Mouse (Mus musculus) kidney, adult 2 months (tissue): ENCODE data around the gene Slc35e3. TPM values are rescaled to one million over a fixed set of nuclear protein-coding genes. Genes with fewer than 3 reads are reported as not detected.

Experiments used
- DNase-seq: peaks from one replicate; pipeline ENCODE4 v3.0.0; 2021
- H3K27ac ChIP-seq: fragments of 200-500 bp; 2 replicates; pipeline ENCODE4 v1.5.1; 2012; ENCODE audit warnings: low read depth, low read length, control low read depth, inconsistent platforms; ENCODE audit not compliant: insufficient read depth
- H3K27me3 ChIP-seq: fragments of 200-500 bp; replicated peaks from 2 replicates; pipeline ENCODE4 v1.6.1; 2012; ENCODE audit warnings: mild to moderate bottlenecking, moderate library complexity, low read length, inconsistent platforms; ENCODE audit not compliant: control insufficient read depth, insufficient read depth
- H3K36me3 ChIP-seq: fragments of 200-500 bp; 2 replicates; pipeline ENCODE4 v1.6.1; 2012; ENCODE audit warnings: mild to moderate bottlenecking, moderate library complexity, low read length, inconsistent platforms; ENCODE audit not compliant: control insufficient read depth, insufficient read depth
- H3K4me1 ChIP-seq: fragments of 200-500 bp; 2 replicates; pipeline ENCODE4 v1.6.1; 2011; ENCODE audit warnings: low read length; ENCODE audit not compliant: control insufficient read depth, insufficient read depth
- H3K4me3 ChIP-seq: fragments of 200-500 bp; 2 replicates; pipeline ENCODE4 v1.5.1; 2011; ENCODE audit warnings: mild to moderate bottlenecking, low read depth, low read length, control low read depth; ENCODE audit not compliant: insufficient read depth
- CTCF ChIP-seq: fragments of 200-500 bp; conservative IDR thresholded peaks from 2 replicates; pipeline ENCODE4 v1.5.1; 2011; ENCODE audit warnings: low read depth, mild to moderate bottlenecking, control low read depth, low read length, moderate library complexity, mixed read lengths; ENCODE audit not compliant: insufficient read depth, insufficient read length
- POLR2A ChIP-seq: fragments of 200-500 bp; IDR thresholded peaks from one replicate; pipeline ENCODE4 v1.6.1; 2011; ENCODE audit warnings: low read depth, low read length, control low read depth
- WGBS: fragments of 180-500 bp; shearing (Covaris S2); methylation state at CpG from one replicate; pipeline ENCODE4 v1.1.7; 2018; 5-methylcytosine and 5-hydroxymethylcytosine counted together
- polyA plus RNA-seq: library from polyadenylated mRNA; depleted of rRNA; stranded (reverse); fragments of >200 nt; gene quantifications from 2 replicates; pipeline ENCODE4 v1.2.3, GENCODE M21; 2012

Slc35e3 gene
- polyA plus RNA-seq, 1 experiment = 37.1 TPM

DNA sequence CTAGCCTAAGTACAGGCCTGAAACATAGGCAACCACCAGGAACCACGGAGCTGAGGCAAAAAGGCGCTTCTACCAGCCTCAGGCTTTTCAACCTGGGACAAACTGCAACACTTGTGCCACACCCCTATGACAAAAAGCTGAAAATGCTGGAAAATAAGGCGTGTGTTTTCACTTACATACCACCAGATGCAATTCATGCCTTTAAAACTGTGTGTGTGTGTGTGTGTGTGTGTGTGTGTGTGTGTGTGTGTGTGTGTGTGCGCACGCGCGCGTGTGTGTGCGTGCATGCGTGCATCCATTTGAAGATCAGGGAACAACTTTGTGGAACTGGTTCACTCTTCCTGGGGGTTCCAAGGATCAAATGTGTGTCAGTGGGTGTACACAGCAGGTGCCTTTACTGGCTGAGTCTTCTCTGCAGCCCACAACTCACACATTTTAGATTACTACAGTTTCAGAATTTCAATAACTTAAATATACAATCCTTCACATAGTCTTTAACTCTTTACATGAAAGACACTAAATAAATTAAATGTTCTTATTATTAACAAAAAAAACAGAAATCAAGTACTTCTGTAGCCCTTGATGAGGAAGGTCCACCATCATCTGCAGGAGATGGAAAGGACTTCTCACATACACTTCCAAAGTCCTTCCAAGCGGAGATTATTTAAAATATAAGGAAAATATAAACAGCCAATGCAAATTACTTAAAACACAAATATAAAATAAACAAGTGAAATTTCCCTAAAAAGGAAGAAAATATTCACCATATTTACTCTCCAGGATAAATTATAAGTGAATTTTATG lies 56.7 kb downstream of the Slc35e3 start:
- Histone ChIP-seq H3K4me3 (no peak overlapping the region), H3K4me1 (no peaks in the 10 kb centered on the region), H3K27me3 (no peaks in the 10 kb centered on the region), H3K27ac (no peak overlapping the region), H3K36me3 (peaks cover 17% of the 10 kb centered on the region)
- TF ChIP-seq CTCF (no peak), POLR2A (no peak)
- DNase-seq = no peak
- 96% methylated on average over 11 of the region's 11 CpGs for WGBS

DNA sequence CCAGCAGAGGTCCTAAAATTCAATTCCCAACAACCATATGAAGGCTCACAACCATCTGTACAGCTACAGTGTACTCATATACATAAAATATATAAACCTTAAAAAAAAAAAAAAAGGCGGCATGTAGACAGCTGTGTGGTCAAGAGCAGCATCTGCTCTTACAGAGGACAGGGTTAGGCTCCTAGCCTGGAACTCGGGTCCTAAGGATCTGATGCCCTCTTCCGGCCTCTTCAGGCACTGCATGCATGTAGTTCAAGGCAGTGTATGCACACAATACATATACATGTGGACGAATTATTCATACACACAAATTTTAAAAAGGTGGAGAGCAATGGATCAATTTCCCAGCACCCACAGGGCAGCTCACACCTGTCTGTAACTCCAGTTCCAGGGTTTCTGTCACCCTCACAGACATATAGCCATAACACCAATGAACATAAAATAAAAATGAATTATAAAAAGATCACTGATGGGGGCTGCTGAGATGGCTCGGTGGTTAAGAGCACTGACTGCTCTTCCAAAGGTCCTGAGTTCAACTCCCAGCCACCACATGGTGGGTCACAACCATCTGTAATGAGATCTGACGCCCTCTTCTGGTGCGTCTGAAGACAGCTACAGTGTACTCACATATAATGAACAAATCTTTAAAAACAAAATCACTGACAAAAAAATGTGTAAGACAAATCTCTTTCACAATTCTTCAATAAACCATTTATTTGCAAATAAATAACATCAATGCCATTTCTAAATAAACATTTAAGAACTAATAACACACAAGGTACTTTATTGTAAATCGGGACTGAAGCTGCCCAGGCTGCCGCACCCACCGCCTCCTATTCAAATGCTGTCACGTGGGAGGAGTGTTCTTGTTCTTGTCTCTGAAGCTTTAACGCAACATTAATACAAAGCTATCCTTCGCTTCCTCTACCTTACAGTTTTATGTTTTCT lies 57.7 kb downstream of the Slc35e3 start:
- Histone ChIP-seq H3K4me3 (no peak overlapping the region), H3K27ac (no peak overlapping the region), H3K36me3 (peaks cover 14% of the 10 kb centered on the region), H3K27me3 (no peaks in the 10 kb centered on the region), H3K4me1 (no peaks in the 10 kb centered on the region)
- WGBS = 81% methylated on average over 13 of the region's 13 CpGs
- peak; percentile 53; the same call in 1 of the 2 replicates for TF ChIP-seq CTCF
- no peak for TF ChIP-seq POLR2A
- peak; percentile 37 for DNase-seq

DNA sequence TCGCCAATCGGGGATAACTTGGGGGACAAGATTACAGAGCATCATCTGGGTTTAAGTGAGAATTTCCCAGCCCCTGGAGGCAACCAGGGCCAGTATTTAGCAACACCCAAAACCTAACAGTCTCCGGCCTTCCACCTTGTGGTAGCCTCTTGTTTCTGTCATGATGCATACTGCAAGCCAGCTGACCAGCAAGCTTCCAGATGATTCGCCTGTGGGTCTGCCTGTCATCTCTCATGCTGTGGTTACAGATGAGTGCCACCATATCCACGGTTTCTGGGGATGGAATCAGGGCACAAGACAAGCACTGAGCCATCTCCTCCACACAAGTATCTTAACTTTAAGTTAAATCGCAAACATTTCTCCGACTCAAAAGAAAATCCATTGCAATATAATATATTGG lies 58.6 kb downstream of the Slc35e3 start:
- Histone ChIP-seq H3K27ac (no peak overlapping the region), H3K27me3 (no peaks in the 10 kb centered on the region), H3K4me1 (no peaks in the 10 kb centered on the region), H3K4me3 (no peak overlapping the region), H3K36me3 (peaks cover 12% of the 10 kb centered on the region)
- TF ChIP-seq POLR2A = no peak
- no peak for DNase-seq
- WGBS = 85% methylated on average over 7 of the region's 7 CpGs

DNA sequence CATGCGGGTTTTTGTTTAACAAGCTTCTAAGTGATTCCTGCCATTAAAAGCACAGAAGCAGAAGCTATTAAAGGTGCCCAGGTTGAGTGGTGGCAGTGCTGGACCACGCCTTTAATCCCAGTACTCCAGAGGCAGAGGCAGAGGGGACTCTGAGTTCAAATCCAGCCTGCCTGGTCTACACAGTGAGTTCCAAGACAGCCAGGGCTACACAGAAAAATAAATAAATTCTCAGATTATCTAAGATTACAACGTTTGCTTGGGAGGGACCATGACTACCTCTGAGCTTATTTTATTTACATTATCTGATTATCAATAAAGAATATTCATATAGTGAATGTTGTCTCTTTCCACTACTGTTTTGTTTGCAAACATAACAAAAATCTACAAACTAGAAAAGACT lies 59.1 kb downstream of the Slc35e3 start:
- H3K27ac ChIP-seq = no peak overlapping the region
- peaks cover 12% of the 10 kb centered on the region for H3K36me3 ChIP-seq
- no peaks in the 10 kb centered on the region for H3K27me3 ChIP-seq
- H3K4me1 ChIP-seq = no peaks in the 10 kb centered on the region
- H3K4me3 ChIP-seq = no peak overlapping the region
- no peak for DNase-seq
- 68% methylated on average over 3 of the region's 3 CpGs for WGBS
- TF ChIP-seq POLR2A (no peak), CTCF (no peak)

DNA sequence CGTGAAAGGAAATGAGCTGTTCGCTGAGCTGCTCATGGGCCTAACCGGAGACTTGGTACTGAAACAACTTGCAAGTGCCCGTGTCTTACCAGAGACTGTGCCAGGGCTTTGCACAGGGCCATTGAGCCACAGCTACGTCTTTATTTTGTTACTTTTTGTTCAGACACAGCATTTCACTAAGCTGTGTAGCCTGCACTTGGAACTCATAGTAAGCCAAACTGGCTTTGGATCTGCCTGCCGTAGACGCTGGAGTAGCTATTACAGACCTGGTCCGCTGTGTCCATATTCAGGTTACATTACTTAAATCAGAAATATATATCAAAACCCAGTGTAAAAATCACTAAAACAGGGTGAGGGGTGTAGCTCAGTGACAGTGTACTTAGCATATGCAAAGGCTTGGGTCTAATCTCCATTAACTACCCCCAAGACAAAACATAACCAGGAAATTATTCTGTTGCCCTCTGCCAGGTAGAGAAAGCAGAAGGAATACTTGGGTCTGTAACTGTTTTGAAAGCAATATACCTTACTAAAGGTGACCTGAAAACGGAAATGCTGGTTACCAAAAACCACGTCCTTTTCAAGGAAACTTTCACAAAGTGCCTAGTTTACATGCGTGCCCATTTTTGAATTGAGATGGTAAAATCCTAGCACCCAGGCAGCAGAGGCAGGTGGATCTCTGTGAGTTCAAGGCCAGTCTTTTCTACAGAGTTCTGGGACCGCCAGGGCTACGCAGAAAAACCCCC lies 60.1 kb downstream of the Slc35e3 start:
- H3K36me3 ChIP-seq = peaks cover 10% of the 10 kb centered on the region
- no peak for TF ChIP-seq CTCF
- no peak for TF ChIP-seq POLR2A
- H3K27me3 ChIP-seq = no peaks in the 10 kb centered on the region
- no peak overlapping the region for H3K4me3 ChIP-seq
- H3K4me1 ChIP-seq = no peaks in the 10 kb centered on the region
- no peak overlapping the region for H3K27ac ChIP-seq
- 91% methylated on average over 13 of the region's 13 CpGs for WGBS
- DNase-seq = no peak

DNA sequence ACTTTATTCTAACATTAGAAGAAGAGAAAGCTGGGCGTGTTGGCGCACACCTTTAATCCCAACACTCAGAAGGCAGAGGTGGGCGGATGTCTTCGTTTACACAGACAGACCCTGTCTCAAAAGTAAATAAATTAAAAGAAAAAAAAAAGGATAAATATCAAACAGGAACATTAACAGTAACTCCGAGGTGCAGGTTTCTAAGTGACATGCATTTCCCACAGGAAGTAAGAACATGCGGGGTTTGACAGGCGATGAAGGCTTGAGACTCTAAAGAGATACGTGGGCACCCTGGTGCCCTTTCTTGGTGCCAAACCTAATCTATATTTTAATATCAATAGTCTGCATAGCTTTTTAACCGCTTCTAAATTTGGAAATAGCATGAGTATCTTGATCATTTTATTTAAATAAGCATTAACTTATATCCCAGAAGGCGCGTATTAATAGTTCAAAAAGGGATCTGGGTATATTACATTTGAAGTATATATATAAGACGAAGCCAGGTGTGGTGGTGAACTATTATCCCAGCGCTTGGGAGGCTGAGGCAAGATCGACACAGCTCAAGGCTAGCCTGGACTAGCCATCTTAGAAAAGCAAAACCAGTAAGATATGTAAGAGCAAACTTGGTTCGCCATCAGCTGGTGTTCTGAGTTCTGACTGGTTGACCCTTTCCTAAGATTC lies 60.9 kb downstream of the Slc35e3 start:
- H3K27ac ChIP-seq = no peak overlapping the region
- peaks cover 5% of the 10 kb centered on the region for H3K36me3 ChIP-seq
- H3K27me3 ChIP-seq = no peaks in the 10 kb centered on the region
- no peak for DNase-seq
- no peak overlapping the region for H3K4me3 ChIP-seq
- WGBS = 88% methylated on average over 15 of the region's 15 CpGs
- no peaks in the 10 kb centered on the region for H3K4me1 ChIP-seq
- TF ChIP-seq POLR2A (no peak), CTCF (no peak)
